In the genomic region with DNA sequence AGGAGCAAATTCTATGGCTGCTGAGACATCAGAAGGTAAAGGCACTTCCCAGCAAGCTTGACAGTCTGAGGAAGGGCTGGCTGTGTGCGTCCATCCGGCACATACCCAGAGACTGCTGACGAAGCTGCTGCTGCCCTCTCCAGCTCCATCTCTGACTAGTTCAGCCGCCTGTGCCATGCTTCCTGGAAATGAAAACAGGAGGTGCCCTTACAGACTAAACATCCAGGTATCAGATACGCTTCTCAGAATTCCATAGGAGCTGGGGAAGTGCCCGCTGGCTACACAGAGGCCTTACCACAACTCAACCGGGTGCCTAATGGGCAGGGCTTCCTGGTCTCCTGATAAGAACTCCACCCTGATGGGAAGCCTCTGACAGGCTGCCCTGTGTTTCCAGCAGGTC, we compare ENCODE assay signal across 20 mouse cellular contexts. TPM values are rescaled to one million over a fixed set of nuclear protein-coding genes. Genes with fewer than 3 reads are reported as not detected.
"Had no signal": no experiment of that assay in that cellular context is flagged by ENCODE, and none has a peak within 500 bp of the region (broad histone marks: within the 10 kb centered on the region; RNA-seq: fewer than 3 reads in every experiment).

No protein-coding gene starts in this region.

- H3K4me2 ChIP-seq: intestine, embryonic 15.5 days; liver, embryonic 11.5 days; liver, embryonic 15.5 days; lung, embryonic 14.5 days; midbrain, embryonic 11.5 days; midbrain, embryonic 15.5 days; neural tube, embryonic 12.5 days had no signal

- H3K4me3 ChIP-seq: intestine, embryonic 15.5 days; limb, embryonic 10.5 days; liver, embryonic 15.5 days; megakaryocyte, embryonic 14.5 days; midbrain, embryonic 15.5 days; neural tube, embryonic 12.5 days had no signal

- H3K36me3 ChIP-seq: intestine, embryonic 15.5 days; limb, embryonic 10.5 days; liver, embryonic 15.5 days; midbrain, embryonic 15.5 days; neural tube, embryonic 12.5 days had no signal

- H3K9me3 ChIP-seq: intestine, embryonic 15.5 days; limb, embryonic 10.5 days; liver, embryonic 15.5 days; midbrain, embryonic 15.5 days; neural tube, embryonic 12.5 days had no signal

- ATAC-seq: intestine, embryonic 15.5 days; midbrain, embryonic 15.5 days had no signal

- H3K4me1 ChIP-seq: intestine, embryonic 15.5 days; limb, embryonic 10.5 days; liver, embryonic 15.5 days; neural tube, embryonic 12.5 days had no signal

- H3K27me3 ChIP-seq: intestine, embryonic 15.5 days; liver, embryonic 15.5 days; midbrain, embryonic 15.5 days; neural tube, embryonic 12.5 days had no signal

- DNase-seq: lung, embryonic 14.5 days; lung, postnatal 14 days; right cerebral cortex, postnatal 4 days; spleen, adult 18-20 months; thymus, adult 2 months; thymus, postnatal 25 days had no signal

- H3K27ac ChIP-seq: intestine, embryonic 15.5 days; limb, embryonic 10.5 days; liver, embryonic 15.5 days; macrophage; midbrain, embryonic 15.5 days; neural tube, embryonic 12.5 days had no signal

- H3K9ac ChIP-seq: intestine, embryonic 15.5 days; liver, embryonic 15.5 days; lung, embryonic 14.5 days; midbrain, embryonic 15.5 days; neural tube, embryonic 12.5 days had no signal

RNA-seq across cellular contexts. Expression of gene Uts2, which starts 38.4 kb away (rescaled TPM):
- polyA plus RNA-seq: intestine, embryonic 15.5 days; large intestine, adult 2 months; limb, embryonic 10.5 days; limb, embryonic 14.5 days; liver, embryonic 11.5 days; liver, embryonic 15.5 days; lung, embryonic 14.5 days; macrophage; midbrain, embryonic 11.5 days; midbrain, embryonic 15.5 days; stomach, embryonic 14.5 days; testis, adult 2 months; urinary bladder, adult 2 months had no signal
